Mouse (Mus musculus) CD8-positive naive resting alpha-beta T cell, adult 57 days (primary cell): ENCODE measurements around the gene Prl2b1. TPM values are rescaled to one million over a fixed set of nuclear protein-coding genes. Genes with fewer than 3 reads are reported as not detected.

Experiments used
- total RNA-seq: library from RNA; stranded (reverse); gene quantifications from one replicate; pipeline ENCODE4 v1.2.4, GENCODE M21; 2023

The Prl2b1 gene
- not detected for total RNA-seq

GRCm38 (mm10) chr13:27390746-27391145 is at the start of gene Prl2b1:
Gene Prl2b1, minus strand, starts transcription at chr13:27390846.

GRCm38 (mm10) chr13:27438588-27438987 is 47.9 kb upstream of the Prl2b1 start, which contains the start of gene Prl8a6:
Gene Prl8a6, minus strand, starts transcription at chr13:27438688.

GRCm38 (mm10) chr13:27345373-27345772 is 45.3 kb downstream of the Prl2b1 start, which contains the start of gene Prl8a2:
Gene Prl8a2, plus strand, starts transcription at chr13:27345673.

Other genes with a start within 250 kb of the Prl2b1 start
- not detected for gene Prl3d3, start 234.1 kb downstream of the Prl2b1 start, total RNA-seq
- not detected for gene Prl3c1, start 194.2 kb downstream of the Prl2b1 start, total RNA-seq
- not detected for gene Prl3b1, start 149.0 kb downstream of the Prl2b1 start, total RNA-seq
- not detected for gene Prl3a1, start 131.4 kb downstream of the Prl2b1 start, total RNA-seq
- gene Prl6a1, start 78.2 kb downstream of the Prl2b1 start, total RNA-seq = not detected
- not detected for gene Prl8a2, start 45.2 kb downstream of the Prl2b1 start, total RNA-seq
- gene Prl8a6, start 47.8 kb upstream of the Prl2b1 start, total RNA-seq = not detected
- gene Prl8a8, start 122.4 kb upstream of the Prl2b1 start, total RNA-seq = not detected
- gene Prl8a9, start 173.8 kb upstream of the Prl2b1 start, total RNA-seq = not detected
- gene Prl8a1, start 191.3 kb upstream of the Prl2b1 start, total RNA-seq = not detected
- gene Prl7b1, start 219.7 kb upstream of the Prl2b1 start, total RNA-seq = not detected